Mouse (Mus musculus): ENCODE data around the gene Rap1gap.

The Rap1gap gene

GRCm38 (mm10) chr4:137743791-137744190 is 79.3 kb downstream of the Rap1gap start:
- in situ Hi-C loops (cut with MboI, MseI): no loop called here

- in situ Hi-C loops (cut with MboI, MseI): no loop called here
Measured at GRCm38 (mm10) chr4:137744433-137744918, 80.0 kb downstream of the Rap1gap start.

- in situ Hi-C loops (cut with MboI, MseI): no loop called here
Measured at GRCm38 (mm10) chr4:137747091-137747490, 82.6 kb downstream of the Rap1gap start.

DNA sequence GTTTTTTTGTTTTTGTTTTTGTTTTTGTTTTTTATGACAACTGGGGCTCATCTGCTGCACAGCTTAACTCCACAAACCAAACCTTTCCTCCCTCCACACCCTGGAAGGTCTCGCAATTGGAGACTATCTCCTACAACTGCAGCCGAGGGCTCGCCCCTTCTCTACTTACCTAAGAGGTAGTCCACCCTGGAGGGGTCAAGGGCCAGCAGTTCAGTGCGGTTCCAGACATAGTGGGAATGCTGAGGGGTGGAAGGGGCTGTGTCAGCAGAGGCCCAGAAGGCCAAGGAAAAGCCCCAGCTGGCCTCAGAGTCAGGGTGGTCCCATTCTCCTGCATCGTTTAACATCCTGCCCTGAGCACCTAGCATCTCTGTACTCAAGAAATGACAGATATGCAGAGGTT is 83.1 kb downstream of the Rap1gap start:
- in situ Hi-C loops (cut with MboI, MseI): no loop called here

DNA sequence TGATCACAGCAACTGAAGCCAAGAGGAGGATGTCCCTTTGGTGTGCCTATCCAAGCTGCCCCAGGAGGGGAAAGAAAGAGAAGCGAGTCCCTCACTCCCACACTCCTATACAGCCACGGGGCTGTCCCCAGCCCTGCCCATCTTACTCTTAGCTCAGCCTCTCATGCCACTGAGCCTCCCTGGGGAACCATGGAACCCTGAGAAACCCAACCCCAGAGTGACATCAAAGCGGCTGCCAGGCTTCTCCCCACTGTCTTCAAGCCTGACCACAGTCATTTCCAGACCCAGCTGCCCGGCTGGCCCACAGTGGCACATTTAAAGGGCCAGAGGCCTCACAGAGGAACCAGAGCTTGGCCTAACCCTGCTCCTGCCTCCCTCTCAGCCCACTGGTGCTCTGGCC is 84.2 kb downstream of the Rap1gap start:
- in situ Hi-C loops (cut with MboI, MseI): no loop called here

GRCm38 (mm10) chr4:137749680-137750079 is 85.2 kb downstream of the Rap1gap start:
- in situ Hi-C loops (cut with MboI, MseI): no loop called here

DNA sequence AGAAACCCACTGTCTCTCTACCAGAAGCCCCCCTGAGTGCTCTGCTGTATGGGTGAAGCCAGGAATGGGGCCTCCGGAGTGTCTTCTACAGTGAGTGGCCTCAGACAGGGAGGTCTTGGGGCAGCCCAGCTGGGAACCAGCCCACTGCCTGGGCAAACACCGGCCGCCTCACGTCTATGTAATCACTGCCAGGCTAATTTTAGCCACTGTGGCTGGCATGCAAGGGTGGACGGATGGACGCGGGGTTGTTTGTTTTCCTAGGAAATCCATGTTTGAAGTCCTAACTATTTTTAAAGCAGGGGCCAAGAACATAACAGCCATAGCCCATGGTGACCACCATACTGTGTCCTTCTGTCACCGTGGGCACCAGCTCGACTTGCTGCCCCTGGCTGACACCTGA is 85.6 kb downstream of the Rap1gap start:
- in situ Hi-C loops (cut with MboI, MseI): no loop called here

DNA sequence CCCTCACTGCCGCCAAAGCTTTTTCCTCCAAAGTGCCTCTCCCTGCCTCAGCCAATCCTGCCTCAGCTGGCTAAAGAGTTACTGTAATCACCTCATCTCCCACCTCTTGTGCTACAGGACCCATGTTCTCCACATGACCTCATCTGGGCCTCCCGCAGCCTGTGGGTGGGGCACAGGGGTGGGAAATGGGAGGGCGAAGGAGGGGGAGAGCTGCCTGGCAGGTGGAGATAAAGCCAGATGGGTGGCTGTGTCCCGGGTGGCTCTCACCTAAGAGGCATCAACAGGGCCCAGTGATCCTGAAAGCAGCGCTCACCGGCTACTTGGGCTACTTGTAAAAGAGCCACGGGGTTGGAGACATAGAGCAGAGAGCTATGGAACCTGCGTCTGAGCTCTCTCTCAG is 86.8 kb downstream of the Rap1gap start:
- in situ Hi-C loops (cut with MboI, MseI): no loop called here

DNA sequence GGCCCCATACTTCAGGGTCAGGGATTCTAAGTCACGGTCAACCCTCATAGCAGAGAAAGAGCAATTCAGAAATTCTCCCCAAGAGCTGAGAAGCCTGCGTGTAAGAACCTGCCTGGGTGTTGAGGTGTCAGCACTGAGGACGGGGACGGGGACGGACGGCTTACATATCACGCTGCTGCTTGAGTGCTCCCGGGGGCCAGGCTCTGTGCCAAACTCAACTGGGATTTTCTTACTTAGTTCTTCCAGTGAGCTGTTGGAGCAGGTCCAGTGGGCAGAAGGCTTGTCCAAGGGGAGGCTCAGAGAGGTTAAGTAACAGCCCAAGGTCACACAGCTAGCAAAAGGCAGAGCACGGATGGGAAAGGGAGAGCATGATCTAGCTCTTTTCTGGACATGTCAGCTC is 87.2 kb downstream of the Rap1gap start:
- in situ Hi-C loops (cut with MboI, MseI): no loop called here

- in situ Hi-C loops (cut with MboI, MseI): no loop called here
Measured at GRCm38 (mm10) chr4:137752471-137752870, 87.9 kb downstream of the Rap1gap start.

GRCm38 (mm10) chr4:137753199-137753598 is 88.7 kb downstream of the Rap1gap start:
- in situ Hi-C loops (cut with MboI, MseI): no loop called here

DNA sequence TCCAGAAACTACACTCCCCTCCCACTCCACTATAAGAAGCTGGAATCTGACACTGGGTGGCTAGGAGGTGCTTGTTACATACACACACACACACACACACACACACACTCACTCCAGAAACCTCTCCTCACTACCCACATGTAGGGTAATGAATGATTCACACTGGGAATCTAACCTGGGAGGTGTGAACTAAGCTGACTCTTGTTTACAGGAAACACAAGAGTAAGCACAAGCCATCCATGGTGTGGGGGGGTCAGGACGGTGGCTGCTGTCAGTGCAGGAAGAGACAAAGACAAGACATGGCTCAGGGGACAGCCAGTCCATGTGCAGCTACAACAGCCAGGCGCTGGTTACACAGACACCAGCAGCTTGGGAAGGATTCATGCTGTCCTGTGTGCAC is 89.9 kb downstream of the Rap1gap start:
- in situ Hi-C loops (cut with MboI, MseI): no loop called here

DNA sequence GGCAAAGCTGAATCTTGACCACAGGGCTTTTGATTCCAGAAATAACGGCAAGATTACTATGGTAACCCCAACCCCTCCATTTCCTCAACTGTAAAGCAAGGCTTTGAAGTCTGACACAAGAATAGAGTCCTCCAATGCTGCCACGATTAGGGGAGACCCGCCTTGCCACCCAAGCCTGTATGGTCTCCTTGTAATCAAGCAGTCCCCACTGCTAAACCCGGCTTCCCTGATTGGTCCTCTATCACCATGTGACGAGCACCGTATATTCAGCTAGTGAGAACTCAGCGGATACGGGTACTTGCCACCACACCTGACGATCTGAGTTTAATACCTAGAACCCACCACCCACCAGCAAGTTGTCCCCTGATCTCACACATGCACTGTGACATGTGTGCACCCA is 98.4 kb downstream of the Rap1gap start:
- in situ Hi-C loops (cut with MboI, MseI): no loop called here

- in situ Hi-C loops (cut with MboI, MseI): no loop called here
Measured at GRCm38 (mm10) chr4:137763920-137764495, 99.5 kb downstream of the Rap1gap start.

DNA sequence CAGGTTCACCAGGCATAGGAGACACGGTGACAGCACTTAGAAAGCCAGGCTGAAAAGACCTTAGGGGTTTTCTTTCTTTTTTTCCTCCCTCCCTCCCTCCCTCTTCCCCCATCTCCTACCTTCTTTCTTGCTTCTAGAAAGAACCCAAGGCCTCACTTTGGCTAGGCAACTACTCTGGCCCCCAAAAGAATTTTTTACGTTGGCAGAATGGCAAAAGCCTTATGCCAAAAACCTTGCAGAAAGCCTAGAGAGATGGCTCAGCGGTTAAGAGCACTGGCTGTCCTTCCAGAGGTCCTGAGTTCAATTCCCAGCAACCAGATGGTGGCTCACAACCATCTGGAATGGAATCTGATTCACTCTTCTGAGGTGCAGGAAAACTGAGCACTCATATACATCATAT is 100.1 kb downstream of the Rap1gap start:
- in situ Hi-C loops (cut with MboI, MseI): no loop called here

DNA sequence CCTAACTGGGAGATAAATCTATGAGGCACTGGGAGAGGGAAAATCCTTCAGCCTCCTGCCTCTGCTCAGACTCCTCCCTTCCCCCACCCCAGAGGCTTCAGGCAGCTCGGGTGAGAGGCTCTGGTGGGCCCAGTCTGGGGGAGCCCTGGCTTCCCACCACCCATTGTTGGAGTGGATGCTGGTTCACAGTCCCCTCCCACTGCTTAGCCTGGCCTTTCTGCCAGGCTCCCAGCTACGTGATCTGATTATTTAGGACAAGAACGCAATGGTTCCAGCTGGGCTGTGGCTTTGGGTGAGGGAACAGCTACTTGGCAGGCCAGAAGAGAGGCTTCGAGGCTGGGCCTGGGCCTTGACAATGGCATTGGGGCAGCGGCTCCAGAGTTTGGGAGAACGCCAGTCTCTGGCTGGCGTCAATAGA is 101.0 kb downstream of the Rap1gap start:
- in situ Hi-C loops (cut with MboI, MseI): no loop called here

DNA sequence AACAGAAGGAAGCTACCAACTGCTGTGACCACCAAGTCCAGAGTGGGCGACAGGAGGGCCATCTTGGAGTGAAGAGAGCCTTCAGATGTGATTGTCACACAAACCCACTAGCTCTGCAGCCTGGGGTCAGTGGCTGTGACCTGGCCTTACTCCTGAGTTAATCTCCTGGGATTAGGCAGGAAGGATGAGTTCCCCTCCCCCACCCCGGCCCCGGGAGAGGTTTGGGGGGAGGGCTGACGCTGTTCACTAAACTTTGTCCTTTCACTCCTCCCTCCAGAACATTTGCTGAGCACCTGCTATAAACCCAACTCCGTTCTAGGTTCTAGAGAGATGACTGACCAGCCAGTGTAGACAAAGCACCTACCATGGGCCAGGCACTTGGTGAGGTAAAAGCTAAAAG is 101.8 kb downstream of the Rap1gap start:
- in situ Hi-C loops (cut with MboI, MseI): no loop called here

- in situ Hi-C loops (cut with MboI, MseI): no loop called here
Measured at GRCm38 (mm10) chr4:137768381-137768780, 103.9 kb downstream of the Rap1gap start.

DNA sequence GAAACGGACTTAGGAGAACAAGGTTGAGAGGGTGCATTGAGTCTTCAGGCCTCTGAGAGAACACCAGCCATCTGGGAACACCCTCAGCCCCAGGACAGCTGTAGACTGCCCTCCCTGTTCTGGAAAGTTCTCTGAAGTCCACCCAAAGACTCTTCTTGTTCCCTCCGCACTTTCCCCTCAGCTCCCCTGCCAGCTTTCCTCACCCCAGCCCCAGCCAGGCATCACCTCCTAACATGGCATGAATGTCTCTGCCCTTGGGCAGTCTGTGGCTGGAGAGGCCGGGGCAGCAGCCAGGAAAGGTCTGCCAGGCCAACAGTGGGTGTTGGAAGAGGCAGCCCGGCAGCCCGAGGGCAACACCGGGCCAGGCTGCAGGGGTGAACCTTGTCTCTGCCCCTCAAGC is 104.3 kb downstream of the Rap1gap start:
- in situ Hi-C loops (cut with MboI, MseI): no loop called here

- in situ Hi-C loops (cut with MboI, MseI): no loop called here
Measured at GRCm38 (mm10) chr4:137769635-137770034, 105.1 kb downstream of the Rap1gap start.

GRCm38 (mm10) chr4:137770901-137771612 is 106.5 kb downstream of the Rap1gap start:
- in situ Hi-C loops (cut with MboI, MseI): no loop called here

DNA sequence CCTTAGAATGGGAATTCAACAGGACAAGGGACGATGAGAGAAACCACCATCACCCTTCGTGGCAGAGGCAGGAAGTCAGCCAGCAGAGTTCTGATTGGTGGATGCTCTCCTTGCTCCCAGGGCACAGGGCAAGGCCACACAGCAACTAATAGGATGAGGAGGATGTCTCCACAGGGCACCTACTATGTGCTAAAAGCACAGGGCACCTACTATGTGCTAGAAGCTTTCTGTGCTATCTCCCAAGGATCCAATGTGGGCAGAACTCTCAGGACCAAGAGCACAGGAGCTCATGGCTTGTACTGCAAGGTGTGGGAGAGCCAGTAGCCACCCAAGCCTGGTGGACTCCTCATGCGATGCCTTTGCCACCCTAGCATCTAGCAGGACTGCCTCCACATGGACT is 107.2 kb downstream of the Rap1gap start:
- in situ Hi-C loops (cut with MboI, MseI): no loop called here

- in situ Hi-C loops (cut with MboI, MseI): no loop called here
Measured at GRCm38 (mm10) chr4:137772438-137773056, 108.0 kb downstream of the Rap1gap start.
